In genomic region chr3:51577816-51578749, GRCm38 (mm10) we compare ENCODE assay signal across 7 mouse cellular contexts. TPM values are rescaled to one million over a fixed set of nuclear protein-coding genes. Genes with fewer than 3 reads are reported as not detected.
A peak's percentile ranks its signal among the peaks of the same experiment; 100 is the strongest.
DNase-seq lines count a peak whose midpoint lies in the region; ATAC-seq and TF ChIP-seq lines count a peak whose summit lies in the region.

No protein-coding gene starts in this region.

- H3K27ac ChIP-seq in intestine, postnatal 0 days (ENCODE audit: low read depth, low read length), result no peak overlapping the region
- H3K27ac ChIP-seq in forebrain, postnatal 0 days (ENCODE audit: low read depth, low read length), result no peak overlapping the region

- H3K9me3 ChIP-seq in intestine, postnatal 0 days (ENCODE audit: control insufficient read depth), result no peaks in the 10 kb centered on the region
- no peaks in the 10 kb centered on the region for H3K9me3 ChIP-seq in forebrain, postnatal 0 days (ENCODE audit: low read length)

- no peaks in the 10 kb centered on the region for H3K36me3 ChIP-seq in intestine, postnatal 0 days (ENCODE audit: control insufficient read depth, insufficient read depth)
- H3K36me3 ChIP-seq in forebrain, postnatal 0 days (ENCODE audit: insufficient read depth), result no peaks in the 10 kb centered on the region

- TF ChIP-seq CTCF in intestine, postnatal 0 days (IDR thresholded peaks at IDR 0.05; ENCODE audit: low read depth), result no peak
- TF ChIP-seq CTCF in forebrain, postnatal 0 days (IDR thresholded peaks at IDR 0.05; ENCODE audit: low read depth), result no peak

- peak; percentile 8 for DNase-seq in CD4-positive helper T cell, adult 2 months (ENCODE audit: low read depth, low spot score)
- DNase-seq in adrenal gland, adult 8-10 months, result peak; percentile 64
- peak; percentile 85 for DNase-seq in lung, postnatal 14 days
- DNase-seq in forebrain, postnatal 0 days, result no peak
- DNase-seq in embryo, embryonic 9.5 days (ENCODE audit: extremely low spot score), result no peak

- no peak overlapping the region for H3K9ac ChIP-seq in intestine, postnatal 0 days (ENCODE audit: low read depth, low read length)
- no peak overlapping the region for H3K9ac ChIP-seq in forebrain, postnatal 0 days

- ATAC-seq in intestine, postnatal 0 days, result peak; percentile 70
- ATAC-seq in erythroid progenitor cell, adult 5-6 weeks (replicated peaks; ENCODE audit: low FRiP score, poor library complexity, severe bottlenecking), result no peak
- ATAC-seq in forebrain, postnatal 0 days, result no peak

- WGBS in intestine, postnatal 0 days, result 44% methylated on average over 12 of the region's 12 CpGs
- WGBS in forebrain, postnatal 0 days, result 73% methylated on average over 12 of the region's 12 CpGs

- no peak overlapping the region for H3K4me2 ChIP-seq in intestine, postnatal 0 days (replicated peaks; ENCODE audit: low read depth)
- no peak overlapping the region for H3K4me2 ChIP-seq in forebrain, postnatal 0 days (ENCODE audit: low read depth)

- no peak overlapping the region for H3K4me3 ChIP-seq in intestine, postnatal 0 days (ENCODE audit: low read depth, low read length)
- no peak overlapping the region for H3K4me3 ChIP-seq in forebrain, postnatal 0 days (ENCODE audit: low read depth, low read length)

- H3K27me3 ChIP-seq in intestine, postnatal 0 days (replicated peaks; ENCODE audit: control insufficient read depth, insufficient read depth, low read length), result no peaks in the 10 kb centered on the region
- H3K27me3 ChIP-seq in forebrain, postnatal 0 days (ENCODE audit: insufficient read depth, low read length), result no peaks in the 10 kb centered on the region

- H3K4me1 ChIP-seq in intestine, postnatal 0 days (replicated peaks; ENCODE audit: control insufficient read depth, insufficient read depth, low read length), result no peaks in the 10 kb centered on the region; the same call in 1 of the 2 replicates
- H3K4me1 ChIP-seq in forebrain, postnatal 0 days (ENCODE audit: insufficient read depth), result no peaks in the 10 kb centered on the region

RNA-seq across cellular contexts. Expression of gene Setd7, which starts 17.4 kb away (rescaled TPM):
- 10 to 100 TPM; 52.6 to 77.9 (median 66.4) TPM for total RNA-seq in adrenal gland, adult 8-10 months (2022)
- polyA plus RNA-seq in intestine, postnatal 0 days (2015; fragmentation: Nextera tagmentation; extraction: Ambion mirVana), result 1.6 and 1.9 TPM in 2 replicates
- total RNA-seq in erythroid progenitor cell, adult 5-6 weeks (2015; ENCODE audit: low replicate concordance), result 5.9 and 9.4 TPM in 2 replicates
- 1.6 and 3.3 TPM in 2 replicates for total RNA-seq in erythroid progenitor cell, adult 5-6 weeks (2017; ENCODE audit: low replicate concordance)
- total RNA-seq in forebrain, postnatal 0 days (2014; rRNA removed), result 15.2 and 22.8 TPM in 2 replicates
- polyA plus RNA-seq in forebrain, postnatal 0 days (2015; fragmentation: Nextera tagmentation; extraction: Ambion mirVana), result 0.92 and 2.1 TPM in 2 replicates

Comparison
In these comparisons a context has a peak if more than half of its experiments do, and no peak if none do; other contexts are left out.
1. DNase-seq: peak in CD4-positive helper T cell, adult 2 months (single experiment), adrenal gland, adult 8-10 months (single experiment) and lung, postnatal 14 days (single experiment); none in forebrain, postnatal 0 days (single experiment) and embryo, embryonic 9.5 days (single experiment).